Mouse (Mus musculus) lung, postnatal 0 days (tissue): Measurements from ENCODE around the gene Sec11a. TPM values are rescaled to one million over a fixed set of nuclear protein-coding genes. Genes with fewer than 3 reads are reported as not detected.

Source experiments
- ATAC-seq: fragments of 200-750 bp; cut with Nextera tagmentation; 2 replicates; pipeline ENCODE4 v1.8.0; 2017; ENCODE audit warnings: moderate library complexity
- DNase-seq: peaks from one replicate; pipeline ENCODE4 v3.0.0-alpha.2; 2016; ENCODE audit warnings: low spot score
- H3K27ac ChIP-seq: fragments of 300-500 bp; sonication (generic); 2 replicates; pipeline ENCODE4 v1.5.1; 2014; ENCODE audit warnings: antibody characterized with exemption, mild to moderate bottlenecking, low read length, mixed read lengths
- H3K27me3 ChIP-seq: fragments of 300-500 bp; sonication (generic); replicated peaks from 2 replicates; pipeline ENCODE4 v1.6.1; 2014; ENCODE audit warnings: low read length, mixed read lengths; ENCODE audit not compliant: insufficient read depth
- H3K36me3 ChIP-seq: fragments of 300-500 bp; sonication (generic); 2 replicates; pipeline ENCODE4 v1.6.1; 2014; ENCODE audit warnings: low read length, mixed read lengths; ENCODE audit not compliant: insufficient read depth
- H3K4me1 ChIP-seq: fragments of 300-500 bp; sonication (generic); 2 replicates; pipeline ENCODE4 v1.6.1; 2014; ENCODE audit warnings: antibody characterized with exemption, low read depth, low read length, mixed read lengths; ENCODE audit not compliant: insufficient read depth
- H3K4me2 ChIP-seq: fragments of 300-500 bp; sonication (generic); replicated peaks from 2 replicates; pipeline ENCODE4 v1.6.1; 2014; ENCODE audit warnings: low read depth, mild to moderate bottlenecking, low read length, moderate library complexity, mixed read lengths
- H3K4me3 ChIP-seq: fragments of 300-500 bp; sonication (generic); 2 replicates; pipeline ENCODE4 v1.5.1; 2014; ENCODE audit warnings: low read depth, low read length
- H3K9ac ChIP-seq: fragments of 300-500 bp; sonication (generic); replicated peaks from 2 replicates; pipeline ENCODE4 v1.6.1; 2014; ENCODE audit warnings: low read depth, mild to moderate bottlenecking
- H3K9me3 ChIP-seq: fragments of 300-500 bp; sonication (generic); 2 replicates; pipeline ENCODE4 v1.6.1; 2016; ENCODE audit warnings: low read length, mixed read lengths
- CTCF ChIP-seq: IDR thresholded peaks from 2 replicates; pipeline ENCODE4 v1.5.1; 2016; ENCODE audit warnings: antibody characterized with exemption, mild to moderate bottlenecking
- EP300 ChIP-seq: IDR thresholded peaks from 2 replicates; pipeline ENCODE4 v1.6.1; 2016; ENCODE audit warnings: antibody characterized with exemption, mild to moderate bottlenecking, control low read depth
- WGBS: fragments of 180-500 bp; shearing (Covaris S2); extraction: QIAGEN DNeasy Blood & Tissue Kit; methylation state at CpG from one replicate; pipeline ENCODE4 v1.1.7; 2014; 5-methylcytosine and 5-hydroxymethylcytosine counted together
- polyA plus RNA-seq: library from polyadenylated mRNA; unstranded; fragments of >200 nt; fragmentation: Nextera tagmentation; extraction: Ambion mirVana; gene quantifications from 2 replicates; pipeline ENCODE4 v1.2.1, GENCODE M21; 2015

Sec11a gene
- polyA plus RNA-seq, 1 experiment from 2014 or later = 172 TPM

DNA sequence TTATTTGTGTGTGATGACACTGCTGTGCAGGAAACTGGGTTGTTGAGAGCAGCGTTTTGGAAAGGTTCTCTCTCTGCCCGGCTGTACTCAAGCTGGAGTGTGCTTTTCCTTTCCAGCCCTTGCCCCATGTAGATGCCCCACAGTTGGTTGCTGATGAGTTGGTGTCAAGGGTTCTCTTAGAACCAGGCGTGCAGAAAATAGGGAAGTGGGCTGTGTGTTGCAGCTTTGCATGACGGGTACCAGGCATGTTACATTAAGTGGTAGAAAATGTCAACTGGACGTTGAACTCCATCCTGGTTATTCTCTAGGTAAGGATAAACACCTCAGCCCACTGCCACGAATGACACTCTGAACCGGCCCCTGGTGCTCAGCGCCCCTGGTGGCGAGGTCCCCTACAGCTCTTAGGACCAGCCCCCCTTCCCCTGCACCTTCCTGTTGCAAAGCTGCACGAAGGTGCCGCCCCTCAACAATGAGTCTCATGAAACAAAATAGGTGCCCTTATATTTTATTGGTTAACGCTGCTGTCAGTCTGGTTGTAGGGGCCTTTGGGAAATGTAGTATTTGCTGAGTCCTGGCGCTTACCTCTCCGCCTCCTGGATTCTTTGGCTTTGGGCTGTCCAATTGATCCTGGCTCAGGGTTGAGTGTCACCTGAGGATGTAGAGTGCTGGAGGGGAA lies 64.6 kb downstream of the Sec11a start:
- no peak overlapping the region for H3K9ac ChIP-seq
- H3K27me3 ChIP-seq = no peaks in the 10 kb centered on the region
- ATAC-seq (peak; percentile 95), DNase-seq (peak; percentile 92)
- 18% methylated on average over 14 of the region's 14 CpGs for WGBS
- H3K4me2 ChIP-seq = peak overlapping the region; percentile 44
- no peaks in the 10 kb centered on the region for H3K9me3 ChIP-seq
- H3K4me1 ChIP-seq = no peaks in the 10 kb centered on the region
- H3K36me3 ChIP-seq = no peaks in the 10 kb centered on the region
- TF ChIP-seq EP300 (no peak), CTCF (peak; percentile 75)
- no peak overlapping the region; the same call in 1 of the 2 replicates for H3K4me3 ChIP-seq
- no peak overlapping the region for H3K27ac ChIP-seq

DNA sequence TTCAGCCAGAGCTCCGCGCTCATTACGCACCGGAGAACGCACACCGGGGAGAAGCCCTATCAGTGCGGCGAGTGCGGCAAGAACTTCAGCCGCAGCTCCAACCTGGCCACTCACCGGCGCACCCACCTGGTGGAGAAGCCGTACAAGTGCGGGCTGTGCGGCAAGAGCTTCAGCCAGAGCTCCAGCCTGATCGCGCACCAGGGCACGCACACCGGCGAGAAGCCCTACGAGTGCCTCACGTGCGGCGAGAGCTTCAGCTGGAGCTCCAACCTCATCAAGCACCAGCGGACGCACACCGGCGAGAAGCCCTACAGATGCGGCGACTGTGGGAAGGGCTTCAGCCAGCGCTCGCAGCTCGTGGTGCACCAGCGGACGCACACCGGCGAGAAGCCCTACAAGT lies 71.9 kb downstream of the Sec11a start:
- no peak overlapping the region for H3K4me3 ChIP-seq
- no peak for DNase-seq
- H3K4me2 ChIP-seq = no peak overlapping the region
- ATAC-seq = no peak
- H3K36me3 ChIP-seq = peaks cover 10% of the 10 kb centered on the region; the same call in 1 of the 2 replicates
- no peak overlapping the region for H3K9ac ChIP-seq
- H3K4me1 ChIP-seq = no peaks in the 10 kb centered on the region
- no peak overlapping the region for H3K27ac ChIP-seq
- TF ChIP-seq CTCF (peak; percentile 28), EP300 (no peak)
- no peaks in the 10 kb centered on the region for H3K9me3 ChIP-seq
- H3K27me3 ChIP-seq = no peaks in the 10 kb centered on the region
- 65% methylated on average over 37 of the region's 37 CpGs for WGBS

DNA sequence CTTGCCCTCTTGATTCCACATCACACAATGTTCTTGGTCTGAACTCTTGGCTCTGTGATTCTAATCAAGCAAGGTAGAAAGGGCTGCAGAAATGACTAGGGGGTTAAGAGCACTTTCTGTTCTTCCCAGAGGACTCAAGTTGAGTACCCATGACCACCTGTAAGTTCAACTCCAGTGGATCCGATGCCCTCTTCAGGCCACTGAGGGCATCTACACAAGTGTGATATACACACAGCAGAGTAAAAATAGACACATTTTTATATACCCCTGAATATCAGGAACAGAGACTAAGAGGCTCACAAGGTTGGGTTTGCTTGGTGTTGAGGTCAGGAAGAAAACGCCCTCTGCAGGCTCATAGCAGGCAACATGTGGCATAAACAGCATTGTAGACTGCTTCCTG lies 73.9 kb downstream of the Sec11a start:
- no peak for DNase-seq
- TF ChIP-seq CTCF (peak; percentile 33; the same call in 1 of the 2 replicates), EP300 (no peak)

DNA sequence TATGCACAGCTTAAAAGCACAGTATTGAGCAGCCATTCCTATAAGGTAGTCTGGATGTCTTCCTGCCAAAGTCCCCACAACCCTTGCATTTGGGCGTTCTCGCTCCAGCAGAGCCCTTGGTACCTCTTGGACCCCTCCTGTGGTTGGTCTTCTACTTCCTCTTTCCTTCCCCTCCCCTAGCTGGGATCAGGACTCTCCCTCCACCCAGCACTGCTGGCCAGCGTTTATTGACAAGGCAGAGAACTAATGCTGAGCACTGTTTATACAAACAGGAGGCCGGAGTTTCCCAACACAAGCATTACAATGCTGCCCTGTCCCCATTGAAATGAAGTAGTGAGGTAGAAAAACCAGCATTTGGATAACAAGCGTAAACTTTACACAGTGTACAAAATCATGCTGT lies 74.5 kb downstream of the Sec11a start:
- H3K4me3 ChIP-seq = no peak overlapping the region
- peaks cover 10% of the 10 kb centered on the region; the same call in 1 of the 2 replicates for H3K36me3 ChIP-seq
- 71% methylated on average over 5 of the region's 5 CpGs for WGBS
- no peak overlapping the region for H3K4me2 ChIP-seq
- no peaks in the 10 kb centered on the region for H3K9me3 ChIP-seq
- no peak for ATAC-seq
- H3K27ac ChIP-seq = no peak overlapping the region
- no peaks in the 10 kb centered on the region for H3K4me1 ChIP-seq
- no peak overlapping the region for H3K9ac ChIP-seq
- no peak for TF ChIP-seq CTCF
- TF ChIP-seq EP300 = no peak
- no peaks in the 10 kb centered on the region for H3K27me3 ChIP-seq
- DNase-seq = no peak

More for the DNA sequence above, 73.9 kb downstream of the Sec11a start:
- H3K27ac ChIP-seq = no peak overlapping the region
- no peaks in the 10 kb centered on the region for H3K27me3 ChIP-seq
- H3K9ac ChIP-seq = no peak overlapping the region
- H3K4me1 ChIP-seq = no peaks in the 10 kb centered on the region
- no peak for ATAC-seq
- no peak overlapping the region for H3K4me3 ChIP-seq
- H3K36me3 ChIP-seq = peaks cover 10% of the 10 kb centered on the region; the same call in 1 of the 2 replicates
- 94% methylated on average over 2 of the region's 2 CpGs for whole genome bisulfite sequencing
- no peaks in the 10 kb centered on the region for H3K9me3 ChIP-seq
- H3K4me2 ChIP-seq = no peak overlapping the region

DNA sequence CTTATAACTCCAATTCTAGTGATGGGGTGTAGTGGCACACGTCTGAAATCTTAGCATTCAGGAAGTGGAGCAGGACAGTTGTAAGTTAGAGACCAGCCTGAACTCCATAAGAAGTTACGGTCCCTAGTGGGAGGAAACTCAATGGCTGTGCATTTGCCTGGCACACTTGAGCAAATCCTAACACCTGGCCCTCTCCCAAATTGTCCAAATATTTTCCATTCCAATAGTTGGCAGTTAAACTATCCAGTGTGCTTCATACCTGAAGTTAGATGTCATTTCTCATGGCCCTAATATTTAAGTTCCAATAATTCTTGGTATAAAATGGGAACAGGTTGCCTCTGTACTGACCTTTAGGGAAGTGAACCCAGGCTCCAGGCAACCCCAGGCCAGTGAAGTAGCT lies 78.9 kb downstream of the Sec11a start:
- 74% methylated on average over 2 of the region's 2 CpGs for WGBS
- no peak for DNase-seq
- Histone ChIP-seq H3K9ac (no peak overlapping the region), H3K4me3 (no peak overlapping the region), H3K4me2 (no peak overlapping the region), H3K9me3 (no peaks in the 10 kb centered on the region), H3K4me1 (peaks cover 17% of the 10 kb centered on the region), H3K36me3 (no peaks in the 10 kb centered on the region), H3K27ac (no peak overlapping the region), H3K27me3 (no peaks in the 10 kb centered on the region)
- TF ChIP-seq EP300 = no peak
- TF ChIP-seq CTCF = no peak
- ATAC-seq = no peak

DNA sequence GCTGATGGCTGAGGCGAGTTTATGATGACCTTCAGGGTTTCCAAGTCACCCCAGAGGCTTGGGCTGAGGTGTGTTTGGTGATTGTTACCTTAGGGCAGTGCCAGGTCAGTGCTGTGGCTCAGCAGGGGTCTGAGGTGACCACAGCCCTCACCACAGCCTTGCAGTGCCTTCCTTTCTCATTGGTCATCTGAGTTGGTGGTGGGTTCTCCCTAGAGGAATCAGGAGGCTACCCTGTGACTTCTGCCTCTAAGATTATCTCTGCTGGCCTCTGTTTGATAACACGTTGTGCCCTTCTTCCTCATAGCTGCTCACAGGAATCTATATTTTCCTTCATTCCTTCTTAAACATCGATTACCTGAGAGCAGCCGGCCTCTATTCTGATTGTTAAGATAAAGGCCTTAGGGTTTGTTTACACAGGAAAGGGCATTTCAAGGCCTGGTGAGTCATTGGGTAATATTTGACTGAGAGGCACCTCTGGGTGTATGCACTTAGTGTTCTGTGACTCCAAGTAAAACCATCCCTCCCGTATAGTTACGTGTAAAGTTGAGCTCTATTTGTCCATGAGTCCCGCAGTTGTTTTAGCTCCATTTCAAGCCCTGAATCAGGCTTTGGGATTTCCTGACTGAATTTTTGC lies 80.9 kb downstream of the Sec11a start:
- H3K36me3 ChIP-seq = no peaks in the 10 kb centered on the region
- peaks cover 19% of the 10 kb centered on the region for H3K4me1 ChIP-seq
- TF ChIP-seq EP300 = no peak
- 52% methylated on average over 7 of the region's 7 CpGs for WGBS
- no peak overlapping the region for H3K9ac ChIP-seq
- H3K4me3 ChIP-seq = no peak overlapping the region
- H3K27ac ChIP-seq = peak overlapping the region; percentile 38
- no peaks in the 10 kb centered on the region for H3K27me3 ChIP-seq
- no peaks in the 10 kb centered on the region for H3K9me3 ChIP-seq
- no peak overlapping the region for H3K4me2 ChIP-seq
- ATAC-seq = peak; percentile 72
- DNase-seq = peak; percentile 80
